Mouse (Mus musculus) ovary, postnatal 10 days (tissue): ENCODE data around the gene Bsn.

Source experiments
- DNase-seq: peaks from one replicate; pipeline ENCODE4 v3.0.0; 2022; ENCODE audit warnings: low spot score

Bsn gene

GRCm38 (mm10) chr9:108189787-108190679 lies at the start of gene Bsn:
Gene Bsn, minus strand, starts transcription at chr9:108190384.
- peak; percentile 49 for DNase-seq

GRCm38 (mm10) chr9:108239951-108240350 lies 49.8 kb upstream of the Bsn start:
- no peak for DNase-seq

- no peak for DNase-seq
Observed at GRCm38 (mm10) chr9:108238831-108239230, 48.6 kb upstream of the Bsn start.

GRCm38 (mm10) chr9:108238402-108238801 lies 48.2 kb upstream of the Bsn start:
- no peak for DNase-seq

- DNase-seq, result no peak
Observed at GRCm38 (mm10) chr9:108234682-108235081, 44.5 kb upstream of the Bsn start.

- DNase-seq, result no peak
Observed at GRCm38 (mm10) chr9:108232908-108233307, 42.7 kb upstream of the Bsn start.

GRCm38 (mm10) chr9:108227911-108228649 lies 37.9 kb upstream of the Bsn start:
- DNase-seq, result no peak

GRCm38 (mm10) chr9:108225166-108225565 lies 35.0 kb upstream of the Bsn start:
- no peak for DNase-seq

GRCm38 (mm10) chr9:108223633-108224032 lies 33.4 kb upstream of the Bsn start:
- DNase-seq, result no peak

- no peak for DNase-seq
Observed at GRCm38 (mm10) chr9:108221566-108221965, 31.4 kb upstream of the Bsn start.

GRCm38 (mm10) chr9:108220380-108220774 lies 30.2 kb upstream of the Bsn start:
- no peak for DNase-seq

GRCm38 (mm10) chr9:108219766-108220379 lies 29.7 kb upstream of the Bsn start:
- DNase-seq, result no peak

GRCm38 (mm10) chr9:108217936-108218543 lies 27.9 kb upstream of the Bsn start:
- DNase-seq, result no peak

GRCm38 (mm10) chr9:108217406-108217805 lies 27.2 kb upstream of the Bsn start:
- no peak for DNase-seq

GRCm38 (mm10) chr9:108213105-108213504 lies 22.9 kb upstream of the Bsn start:
- no peak for DNase-seq

- no peak for DNase-seq
Observed at GRCm38 (mm10) chr9:108212426-108212825, 22.2 kb upstream of the Bsn start.

GRCm38 (mm10) chr9:108205571-108205901 lies 15.4 kb upstream of the Bsn start:
- DNase-seq, result no peak

- DNase-seq, result no peak
Observed at GRCm38 (mm10) chr9:108204884-108205570, 14.8 kb upstream of the Bsn start.

- DNase-seq, result peak; percentile 21
Observed at GRCm38 (mm10) chr9:108203015-108203414, 12.8 kb upstream of the Bsn start.

GRCm38 (mm10) chr9:108202169-108202568 lies 12.0 kb upstream of the Bsn start:
- DNase-seq, result no peak

- peak; percentile 46 for DNase-seq
Observed at GRCm38 (mm10) chr9:108201160-108201559, 11.0 kb upstream of the Bsn start.

- no peak for DNase-seq
Observed at GRCm38 (mm10) chr9:108198621-108199020, 8.4 kb upstream of the Bsn start.
